Mouse (Mus musculus): ENCODE measurements around the gene Catsper1. TPM values are rescaled to one million over a fixed set of nuclear protein-coding genes. Genes with fewer than 3 reads are reported as not detected.
A peak's percentile ranks its signal among the peaks of the same experiment; 100 is the strongest.
"Not testable (repeated sequence)": the region's sequence is repeated elsewhere in the genome, so short reads cannot be mapped to it uniquely, and the experiment has no call there.

Gene Catsper1
- total and polyA plus RNA-seq, 3 experiments, result not detected

GRCm38 (mm10) chr19:5348064-5348463 is 12.5 kb downstream of the Catsper1 start:
- ATAC-seq (ENCODE audit: extremely low read depth, insufficient number of reproducible peaks, low FRiP score, poor library complexity, severe bottlenecking), result no peak
- no peak for DNase-seq (ENCODE audit: low spot score)
- TF ChIP-seq GATA1 (IDR thresholded peaks at IDR 0.05; ENCODE audit: borderline replicate concordance, low read length) (no peak), GATA2 (IDR thresholded peaks at IDR 0.05; ENCODE audit: borderline replicate concordance, low read depth, low read length) (no peak), CTCF (IDR thresholded peaks at IDR 0.05; ENCODE audit: low read depth, low read length) (no peak), TAL1 (conservative IDR thresholded peaks at IDR 0.05; ENCODE audit: low read depth, low read length) (no peak), POLR2AphosphoS5 (IDR thresholded peaks at IDR 0.05; ENCODE audit: insufficient replicate concordance, low read depth, low read length) (no peak)
- Histone ChIP-seq H3K27me3 (ENCODE audit: insufficient read depth, low read length) (peaks cover 65% of the 10 kb centered on the region), H3K4me1 (ENCODE audit: insufficient read depth, low read depth, low read length) (peaks cover 4% of the 10 kb centered on the region; the same call in 1 of the 2 replicates), H3K36me3 (replicated peaks) (no peaks in the 10 kb centered on the region), H3K9me3 (replicated peaks) (no peaks in the 10 kb centered on the region), H3K4me3 (ENCODE audit: low read depth, low read length) (no peak overlapping the region)

DNA sequence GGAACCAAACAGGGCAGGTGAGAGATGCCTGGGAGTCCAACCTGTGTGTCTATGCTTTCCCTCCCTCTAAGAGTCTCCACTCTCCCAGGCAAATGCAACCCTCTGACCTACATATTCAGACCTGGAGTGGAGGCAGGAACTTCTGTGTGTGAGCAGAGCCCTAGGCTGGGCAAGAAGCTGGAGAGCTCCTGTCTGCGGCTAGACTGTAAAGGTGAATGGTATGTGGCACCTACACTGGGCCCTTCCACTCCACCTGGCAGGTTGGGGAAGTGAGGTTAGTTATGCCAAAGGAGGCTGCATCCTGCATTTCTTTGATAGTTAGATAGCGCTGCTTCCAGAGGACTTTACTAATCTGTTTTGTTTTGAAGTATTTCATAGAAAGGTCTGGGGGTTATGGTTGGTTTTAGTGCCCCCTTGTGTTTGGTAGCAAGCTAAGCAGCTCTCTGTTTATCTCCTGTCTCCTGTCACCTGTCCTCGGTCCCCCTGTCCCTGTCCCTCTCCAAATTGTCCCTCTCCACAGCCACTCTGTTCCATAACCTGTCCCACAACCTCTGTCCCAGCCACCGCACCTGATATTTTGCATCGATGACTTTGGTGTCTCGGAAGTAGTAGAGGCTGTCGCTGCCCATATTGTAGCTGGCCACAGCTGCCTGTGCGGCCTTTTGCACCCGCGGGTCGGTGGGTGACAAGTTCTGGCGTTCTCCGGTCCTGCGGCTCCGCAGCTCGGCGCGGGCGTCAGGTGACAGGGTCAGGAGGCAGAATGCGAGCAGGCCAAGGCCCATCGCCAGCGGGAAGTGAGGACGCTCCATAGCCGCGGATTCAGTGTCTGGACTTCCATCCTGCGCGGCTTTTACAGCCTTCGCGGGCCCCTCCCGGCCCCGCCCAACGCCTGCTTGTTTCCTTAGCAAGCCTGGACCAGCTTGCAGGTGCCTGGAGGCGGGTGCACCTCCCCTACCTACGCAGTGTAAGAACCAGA is 13.3 kb downstream of the Catsper1 start:
- ATAC-seq (ENCODE audit: extremely low read depth, insufficient number of reproducible peaks, low FRiP score, poor library complexity, severe bottlenecking) (no peak), DNase-seq (ENCODE audit: low spot score) (peak; percentile 30)
- no peak for TF ChIP-seq POLR2AphosphoS5 (IDR thresholded peaks at IDR 0.05; ENCODE audit: insufficient replicate concordance, low read depth, low read length)
- no peak for TF ChIP-seq GATA1 (IDR thresholded peaks at IDR 0.05; ENCODE audit: borderline replicate concordance, low read length)
- no peak for TF ChIP-seq CTCF (IDR thresholded peaks at IDR 0.05; ENCODE audit: low read depth, low read length)
- TF ChIP-seq GATA2 (IDR thresholded peaks at IDR 0.05; ENCODE audit: borderline replicate concordance, low read depth, low read length), result no peak
- Histone ChIP-seq H3K27me3 (ENCODE audit: insufficient read depth, low read length) (peaks cover 70% of the 10 kb centered on the region), H3K4me1 (ENCODE audit: insufficient read depth, low read depth, low read length) (peaks cover 4% of the 10 kb centered on the region; the same call in 1 of the 2 replicates), H3K9me3 (replicated peaks) (no peaks in the 10 kb centered on the region), H3K4me3 (ENCODE audit: low read depth, low read length) (no peak overlapping the region), H3K36me3 (replicated peaks) (no peaks in the 10 kb centered on the region)

GRCm38 (mm10) chr19:5349502-5349873 is 13.9 kb downstream of the Catsper1 start, which contains the start of gene Cst6:
Cst6 (minus strand) TSS chr19:5349574.
- not testable (repeated sequence) for H3K9me3 ChIP-seq (replicated peaks); ATAC-seq (ENCODE audit: extremely low read depth, insufficient number of reproducible peaks, low FRiP score, poor library complexity, severe bottlenecking); H3K4me3 ChIP-seq (ENCODE audit: low read depth, low read length); DNase-seq (ENCODE audit: low spot score); H3K36me3 ChIP-seq (replicated peaks); H3K4me1 ChIP-seq (ENCODE audit: insufficient read depth, low read depth, low read length)
- H3K27me3 ChIP-seq (ENCODE audit: insufficient read depth, low read length), result peaks cover 74% of the 10 kb centered on the region

DNA sequence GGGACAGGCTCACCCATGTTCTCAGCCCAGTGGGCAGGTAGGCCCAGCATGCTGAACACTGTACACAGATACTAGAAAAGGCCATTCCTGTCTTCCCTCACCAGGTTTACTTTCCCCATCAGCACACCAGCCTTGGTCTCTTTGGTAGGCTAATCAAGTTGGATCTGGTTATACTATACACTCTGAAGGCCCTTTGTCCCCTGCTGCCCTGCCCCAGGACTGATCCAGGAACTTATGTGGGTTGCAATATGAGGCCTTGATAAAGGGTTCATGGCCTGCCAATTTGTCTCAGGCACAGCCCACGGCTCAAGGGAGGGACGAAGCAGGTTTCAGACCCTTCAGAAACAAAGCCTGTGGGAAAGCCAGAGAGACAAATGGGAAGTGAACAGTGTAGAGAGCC is 18.1 kb downstream of the Catsper1 start:
- no peaks in the 10 kb centered on the region for H3K9me3 ChIP-seq (replicated peaks)
- H3K4me3 ChIP-seq (ENCODE audit: low read depth, low read length), result no peak overlapping the region
- peaks cover 41% of the 10 kb centered on the region for H3K27me3 ChIP-seq (ENCODE audit: insufficient read depth, low read length)
- TF ChIP-seq GATA1 (IDR thresholded peaks at IDR 0.05; ENCODE audit: borderline replicate concordance, low read length), result no peak
- no peak for TF ChIP-seq POLR2AphosphoS5 (IDR thresholded peaks at IDR 0.05; ENCODE audit: insufficient replicate concordance, low read depth, low read length)
- no peak for TF ChIP-seq CTCF (IDR thresholded peaks at IDR 0.05; ENCODE audit: low read depth, low read length)
- TF ChIP-seq TAL1 (conservative IDR thresholded peaks at IDR 0.05; ENCODE audit: low read depth, low read length), result no peak
- TF ChIP-seq GATA2 (IDR thresholded peaks at IDR 0.05; ENCODE audit: borderline replicate concordance, low read depth, low read length), result no peak
- ATAC-seq (ENCODE audit: extremely low read depth, insufficient number of reproducible peaks, low FRiP score, poor library complexity, severe bottlenecking), result no peak
- peaks cover 13% of the 10 kb centered on the region; the same call in 1 of the 2 replicates for H3K4me1 ChIP-seq (ENCODE audit: insufficient read depth, low read depth, low read length)
- no peak for DNase-seq (ENCODE audit: low spot score)
- no peaks in the 10 kb centered on the region for H3K36me3 ChIP-seq (replicated peaks)

DNA sequence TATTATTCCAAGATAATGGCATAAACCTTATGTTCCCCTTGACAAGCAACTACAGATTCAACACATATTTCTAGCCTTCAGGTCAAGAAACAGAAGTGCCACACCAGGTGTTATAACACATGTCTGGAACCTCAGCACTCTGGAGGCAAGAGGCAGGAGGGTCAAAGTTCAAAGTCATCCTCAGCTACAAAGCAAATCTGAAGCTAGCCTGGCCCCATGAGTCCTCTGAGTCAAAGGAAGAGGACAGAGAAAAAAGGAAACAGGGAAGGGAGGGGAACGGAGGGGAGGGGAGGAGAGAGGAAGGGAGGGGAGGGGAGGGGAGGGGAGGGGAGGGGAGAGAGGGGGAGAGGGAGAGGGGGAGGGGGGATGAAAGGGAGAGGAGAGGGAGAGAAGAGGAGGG is 20.5 kb downstream of the Catsper1 start:
- no peak for DNase-seq (ENCODE audit: low spot score)
- Histone ChIP-seq H3K4me3 (ENCODE audit: low read depth, low read length) (no peak overlapping the region), H3K9me3 (replicated peaks) (no peaks in the 10 kb centered on the region), H3K36me3 (replicated peaks) (peaks cover 9% of the 10 kb centered on the region), H3K4me1 (ENCODE audit: insufficient read depth, low read depth, low read length) (peaks cover 9% of the 10 kb centered on the region; the same call in 1 of the 2 replicates), H3K27me3 (ENCODE audit: insufficient read depth, low read length) (peaks cover 24% of the 10 kb centered on the region)
- TF ChIP-seq POLR2AphosphoS5 (IDR thresholded peaks at IDR 0.05; ENCODE audit: insufficient replicate concordance, low read depth, low read length) (no peak), CTCF (IDR thresholded peaks at IDR 0.05; ENCODE audit: low read depth, low read length) (no peak), TAL1 (conservative IDR thresholded peaks at IDR 0.05; ENCODE audit: low read depth, low read length) (no peak), GATA1 (IDR thresholded peaks at IDR 0.05; ENCODE audit: borderline replicate concordance, low read length) (no peak), GATA2 (IDR thresholded peaks at IDR 0.05; ENCODE audit: borderline replicate concordance, low read depth, low read length) (no peak)
- ATAC-seq (ENCODE audit: extremely low read depth, insufficient number of reproducible peaks, low FRiP score, poor library complexity, severe bottlenecking), result no peak

- ATAC-seq (ENCODE audit: extremely low read depth, insufficient number of reproducible peaks, low FRiP score, poor library complexity, severe bottlenecking), result no peak
- Histone ChIP-seq H3K36me3 (replicated peaks) (peaks cover 46% of the 10 kb centered on the region), H3K9me3 (replicated peaks) (no peaks in the 10 kb centered on the region), H3K4me3 (ENCODE audit: low read depth, low read length) (no peak overlapping the region), H3K4me1 (ENCODE audit: insufficient read depth, low read depth, low read length) (peaks cover 23% of the 10 kb centered on the region), H3K27me3 (ENCODE audit: insufficient read depth, low read length) (no peaks in the 10 kb centered on the region)
- no peak for DNase-seq (ENCODE audit: low spot score)
- TF ChIP-seq GATA1 (IDR thresholded peaks at IDR 0.05; ENCODE audit: borderline replicate concordance, low read length) (no peak), CTCF (IDR thresholded peaks at IDR 0.05; ENCODE audit: low read depth, low read length) (no peak), GATA2 (IDR thresholded peaks at IDR 0.05; ENCODE audit: borderline replicate concordance, low read depth, low read length) (no peak), TAL1 (conservative IDR thresholded peaks at IDR 0.05; ENCODE audit: low read depth, low read length) (no peak)
Measured at GRCm38 (mm10) chr19:5362186-5362585, 26.6 kb downstream of the Catsper1 start.
